Mouse (Mus musculus) kidney, embryonic 16.5 days (tissue): ENCODE data around the gene Etl4. TPM values are rescaled to one million over a fixed set of nuclear protein-coding genes. Genes with fewer than 3 reads are reported as not detected.

Experiments
- ATAC-seq: fragments of 200-750 bp; cut with Nextera tagmentation; 2 replicates; pipeline ENCODE4 v1.8.0; 2017; ENCODE audit warnings: moderate TSS enrichment; ENCODE audit not compliant: low FRiP score, low TSS enrichment
- H3K27ac ChIP-seq: fragments of 300-500 bp; sonication (generic); 2 replicates; pipeline ENCODE4 v1.5.1; 2014; ENCODE audit warnings: low read length
- H3K27me3 ChIP-seq: fragments of 300-500 bp; sonication (generic); 2 replicates; pipeline ENCODE4 v1.6.1; 2014; ENCODE audit warnings: low read length, control low read depth, mixed read lengths; ENCODE audit not compliant: insufficient read depth
- H3K36me3 ChIP-seq: fragments of 300-500 bp; sonication (generic); 2 replicates; pipeline ENCODE4 v1.6.1; 2014; ENCODE audit warnings: low read length, control low read depth, mixed read lengths; ENCODE audit not compliant: insufficient read depth
- H3K4me1 ChIP-seq: fragments of 300-500 bp; sonication (generic); 2 replicates; pipeline ENCODE4 v1.6.1; 2014; ENCODE audit warnings: low read length, control low read depth, mixed read lengths; ENCODE audit not compliant: insufficient read depth
- H3K4me2 ChIP-seq: fragments of 300-500 bp; sonication (generic); replicated peaks from 2 replicates; pipeline ENCODE4 v1.6.1; 2014; ENCODE audit warnings: low read depth, low read length
- H3K4me3 ChIP-seq: fragments of 300-500 bp; sonication (generic); 2 replicates; pipeline ENCODE4 v1.5.1; 2014; ENCODE audit warnings: mild to moderate bottlenecking, low read length
- H3K9ac ChIP-seq: fragments of 300-500 bp; sonication (generic); replicated peaks from 2 replicates; pipeline ENCODE4 v1.6.1; 2014; ENCODE audit warnings: low read length
- H3K9me3 ChIP-seq: fragments of 300-500 bp; sonication (generic); 2 replicates; pipeline ENCODE4 v1.6.1; 2016; ENCODE audit warnings: low read length, control low read depth
- WGBS: fragments of 180-500 bp; shearing (Covaris S2); extraction: QIAGEN DNeasy Blood & Tissue Kit; methylation state at CpG from one replicate; pipeline ENCODE4 v1.1.7; 2014; 5-methylcytosine and 5-hydroxymethylcytosine counted together
- polyA plus RNA-seq: library from polyadenylated mRNA; unstranded; fragments of >200 nt; fragmentation: Nextera tagmentation; extraction: Ambion mirVana; gene quantifications from 2 replicates; pipeline ENCODE4 v1.2.1, GENCODE M21; 2015

The Etl4 gene
- polyA plus RNA-seq, 1 experiment from 2014 or later, result 56.8 TPM

GRCm38 (mm10) chr2:20445156-20446155, 535.9 kb downstream of the Etl4 start:
- WGBS, result 29% methylated on average over 17 of the region's 17 CpGs
- peak; percentile 79 for ATAC-seq
- Histone ChIP-seq H3K27ac (peak overlapping the region; percentile 96), H3K9me3 (no peaks in the 10 kb centered on the region), H3K4me2 (peak overlapping the region; percentile 42), H3K9ac (peak overlapping the region; percentile 41; the same call in 1 of the 2 replicates), H3K4me3 (no peak overlapping the region; the same call in 1 of the 2 replicates), H3K27me3 (no peaks in the 10 kb centered on the region), H3K36me3 (no peaks in the 10 kb centered on the region), H3K4me1 (peaks cover 46% of the 10 kb centered on the region)

- Histone ChIP-seq H3K4me3 (no peak overlapping the region), H3K27me3 (no peaks in the 10 kb centered on the region), H3K27ac (peak overlapping the region; percentile 96), H3K36me3 (no peaks in the 10 kb centered on the region), H3K9ac (no peak overlapping the region), H3K4me2 (no peak overlapping the region), H3K4me1 (peaks cover 46% of the 10 kb centered on the region), H3K9me3 (no peaks in the 10 kb centered on the region)
- no peak for ATAC-seq
- 55% methylated on average over 4 of the region's 4 CpGs for WGBS
Measured at GRCm38 (mm10) chr2:20446180-20446579, 536.6 kb downstream of the Etl4 start.

GRCm38 (mm10) chr2:20450945-20451344, 541.4 kb downstream of the Etl4 start:
- no peaks in the 10 kb centered on the region for H3K27me3 ChIP-seq
- H3K27ac ChIP-seq, result peak overlapping the region; percentile 79
- peaks cover 27% of the 10 kb centered on the region for H3K4me1 ChIP-seq
- WGBS, result 40% methylated on average over 3 of the region's 3 CpGs
- H3K36me3 ChIP-seq, result no peaks in the 10 kb centered on the region
- no peaks in the 10 kb centered on the region for H3K9me3 ChIP-seq
- H3K4me2 ChIP-seq, result no peak overlapping the region
- H3K4me3 ChIP-seq, result no peak overlapping the region
- ATAC-seq, result no peak
- no peak overlapping the region for H3K9ac ChIP-seq

- H3K4me1 ChIP-seq, result peaks cover 16% of the 10 kb centered on the region
- H3K9me3 ChIP-seq, result no peaks in the 10 kb centered on the region
- no peaks in the 10 kb centered on the region for H3K27me3 ChIP-seq
- H3K9ac ChIP-seq, result no peak overlapping the region
- no peak overlapping the region for H3K4me3 ChIP-seq
- H3K27ac ChIP-seq, result peak overlapping the region; percentile 85
- H3K4me2 ChIP-seq, result no peak overlapping the region
- WGBS, result 33% methylated on average over 3 of the region's 3 CpGs
- no peaks in the 10 kb centered on the region for H3K36me3 ChIP-seq
- peak; percentile 95 for ATAC-seq
Measured at GRCm38 (mm10) chr2:20453506-20454206, 544.1 kb downstream of the Etl4 start.

GRCm38 (mm10) chr2:20479199-20479598, 569.6 kb downstream of the Etl4 start:
- no peaks in the 10 kb centered on the region for H3K27me3 ChIP-seq
- 65% methylated on average over 2 of the region's 2 CpGs for WGBS
- no peak overlapping the region for H3K27ac ChIP-seq
- H3K9me3 ChIP-seq, result no peaks in the 10 kb centered on the region
- no peak overlapping the region for H3K4me2 ChIP-seq
- H3K4me1 ChIP-seq, result no peaks in the 10 kb centered on the region
- H3K4me3 ChIP-seq, result no peak overlapping the region
- no peaks in the 10 kb centered on the region for H3K36me3 ChIP-seq
- H3K9ac ChIP-seq, result no peak overlapping the region
- no peak for ATAC-seq

GRCm38 (mm10) chr2:20486137-20486788, 576.7 kb downstream of the Etl4 start:
- H3K27ac ChIP-seq, result 0 out of 2 replicates have a peak overlapping the region, but pooled peaks have one; percentile 3
- H3K27me3 ChIP-seq, result no peaks in the 10 kb centered on the region
- no peaks in the 10 kb centered on the region for H3K36me3 ChIP-seq
- H3K4me2 ChIP-seq, result no peak overlapping the region
- WGBS, result 47% methylated on average over 2 of the region's 2 CpGs
- no peak for ATAC-seq
- no peaks in the 10 kb centered on the region for H3K9me3 ChIP-seq
- no peak overlapping the region for H3K9ac ChIP-seq
- no peak overlapping the region for H3K4me3 ChIP-seq
- H3K4me1 ChIP-seq, result no peaks in the 10 kb centered on the region; the same call in 1 of the 2 replicates

GRCm38 (mm10) chr2:20489090-20489489, 579.5 kb downstream of the Etl4 start:
- H3K36me3 ChIP-seq, result no peaks in the 10 kb centered on the region
- H3K27ac ChIP-seq, result no peak overlapping the region
- no peak for ATAC-seq
- H3K4me3 ChIP-seq, result no peak overlapping the region
- 88% methylated on average over 3 of the region's 3 CpGs for WGBS
- H3K9me3 ChIP-seq, result peaks cover 5% of the 10 kb centered on the region
- no peak overlapping the region for H3K4me2 ChIP-seq
- H3K9ac ChIP-seq, result no peak overlapping the region
- no peaks in the 10 kb centered on the region for H3K27me3 ChIP-seq
- no peaks in the 10 kb centered on the region; the same call in 1 of the 2 replicates for H3K4me1 ChIP-seq

- ATAC-seq, result no peak
- H3K9me3 ChIP-seq, result peaks cover 5% of the 10 kb centered on the region
- H3K36me3 ChIP-seq, result no peaks in the 10 kb centered on the region
- no peak overlapping the region for H3K4me3 ChIP-seq
- no peaks in the 10 kb centered on the region for H3K27me3 ChIP-seq
- no peak overlapping the region for H3K9ac ChIP-seq
- H3K4me2 ChIP-seq, result no peak overlapping the region
- WGBS, result 61% methylated on average over 2 of the region's 2 CpGs
- no peaks in the 10 kb centered on the region for H3K4me1 ChIP-seq
- no peak overlapping the region for H3K27ac ChIP-seq
Measured at GRCm38 (mm10) chr2:20492125-20492524, 582.5 kb downstream of the Etl4 start.

GRCm38 (mm10) chr2:20493806-20494205, 584.2 kb downstream of the Etl4 start:
- H3K9me3 ChIP-seq, result peaks cover 5% of the 10 kb centered on the region
- no peaks in the 10 kb centered on the region for H3K36me3 ChIP-seq
- H3K4me1 ChIP-seq, result no peaks in the 10 kb centered on the region
- no peak overlapping the region for H3K27ac ChIP-seq
- 86% methylated on average over 2 of the region's 2 CpGs for WGBS
- no peak for ATAC-seq
- no peaks in the 10 kb centered on the region for H3K27me3 ChIP-seq
- H3K4me3 ChIP-seq, result no peak overlapping the region
- no peak overlapping the region for H3K4me2 ChIP-seq
- no peak overlapping the region for H3K9ac ChIP-seq
